Mouse (Mus musculus) ovary, adult 10 weeks (tissue): ENCODE results near the gene Jund. TPM values are rescaled to one million over a fixed set of nuclear protein-coding genes. Genes with fewer than 3 reads are reported as not detected.

Source experiments
- polyA plus RNA-seq: library from polyadenylated mRNA; stranded (reverse); fragments of 350-450 nt; fragmentation: Illumina TruSeq; extraction: RNeasy Lipid Tissue Mini Kit (QIAGEN cat#74804); gene quantifications from one replicate; pipeline ENCODE4 v1.2.3, GENCODE M21; 2014

The Jund gene
- 20.4 TPM for polyA plus RNA-seq

GRCm38 (mm10) chr8:70698310-70699109 is at the start of gene Jund:
Gene Jund (plus strand): TSS chr8:70698949.

GRCm38 (mm10) chr8:70660273-70660725 is 38.5 kb upstream of the Jund start, which contains the start of gene Pgpep1:
Gene Pgpep1 (minus strand): TSS chr8:70660388.

GRCm38 (mm10) chr8:70673079-70673856 is 25.5 kb upstream of the Jund start, which contains the start of gene Lsm4:
Gene Lsm4 (plus strand): TSS chr8:70673248.

GRCm38 (mm10) chr8:70703287-70703686 is 4.5 kb downstream of the Jund start, which contains the start of gene Iqcn:
Gene Iqcn (plus strand): TSS chr8:70703457.

GRCm38 (mm10) chr8:70718297-70718696 is 19.5 kb downstream of the Jund start, which contains the start of gene Gm3336:
Gene Gm3336 (plus strand): TSS chr8:70718543.

GRCm38 (mm10) chr8:70723486-70724210 is 24.9 kb downstream of the Jund start, which contains the start of gene Pde4c:
Gene Pde4c (plus strand): TSS chr8:70723720.

Other genes with a start within 250 kb of the Jund start
- gene Klhl26, start 222.0 kb upstream of the Jund start, polyA plus RNA-seq = 3.4 TPM
- gene Tmem59l, start 211.6 kb upstream of the Jund start, polyA plus RNA-seq = not detected
- gene Crlf1, start 205.8 kb upstream of the Jund start, polyA plus RNA-seq = not detected
- 1.3 TPM for gene Rex1bd, start 192.2 kb upstream of the Jund start, polyA plus RNA-seq
- 1.5 TPM for gene Uba52, start 188.1 kb upstream of the Jund start, polyA plus RNA-seq
- gene Fkbp8, start 171.2 kb upstream of the Jund start, polyA plus RNA-seq = 1.2 TPM
- gene Kxd1, start 171.0 kb upstream of the Jund start, polyA plus RNA-seq = 8.4 TPM
- gene Ell, start 159.5 kb upstream of the Jund start, polyA plus RNA-seq = 0.74 TPM
- 0.29 TPM for gene Isyna1, start 104.6 kb upstream of the Jund start, polyA plus RNA-seq
- gene Ssbp4, start 90.1 kb upstream of the Jund start, polyA plus RNA-seq = not detected
- gene Lrrc25, start 82.8 kb upstream of the Jund start, polyA plus RNA-seq = not detected
- not detected for gene Gdf15, start 66.5 kb upstream of the Jund start, polyA plus RNA-seq
- 17.5 TPM for gene Pgpep1, start 38.6 kb upstream of the Jund start, polyA plus RNA-seq
- gene Lsm4, start 25.7 kb upstream of the Jund start, polyA plus RNA-seq = not detected
- gene Iqcn, start 4.5 kb downstream of the Jund start, polyA plus RNA-seq = not detected
- not detected for gene Gm3336, start 19.6 kb downstream of the Jund start, polyA plus RNA-seq
- not detected for gene Pde4c, start 24.8 kb downstream of the Jund start, polyA plus RNA-seq
- gene Rab3a, start 55.7 kb downstream of the Jund start, polyA plus RNA-seq = 2.5 TPM
- gene Mpv17l2, start 62.0 kb downstream of the Jund start, polyA plus RNA-seq = not detected
- gene Pik3r2, start 77.8 kb downstream of the Jund start, polyA plus RNA-seq = 1.7 TPM
- 2.1 TPM for gene Mast3, start 106.1 kb downstream of the Jund start, polyA plus RNA-seq
- not detected for gene Il12rb1, start 109.5 kb downstream of the Jund start, polyA plus RNA-seq
- gene Arrdc2, start 140.8 kb downstream of the Jund start, polyA plus RNA-seq = 1.1 TPM
- gene Kcnn1, start 164.3 kb downstream of the Jund start, polyA plus RNA-seq = 0.26 TPM
- gene Ccdc124, start 175.0 kb downstream of the Jund start, polyA plus RNA-seq = not detected
- not detected for gene Slc5a5, start 193.8 kb downstream of the Jund start, polyA plus RNA-seq
- gene Rpl18a, start 198.5 kb downstream of the Jund start, polyA plus RNA-seq = 39.0 TPM
- 2.4 TPM for gene Map1s, start 207.0 kb downstream of the Jund start, polyA plus RNA-seq